Mouse (Mus musculus) adipocyte (in vitro differentiated cells): ENCODE measurements at regions not wholly inside any gene's neighbourhood (a gene's known extent, or its start where the extent isn't known, plus 50 kb on each side); places are given as distances from the start of the nearest gene placed in this dataset.

ENCODE experiments used
- DNase-seq: peaks from one replicate; pipeline ENCODE4 v3.0.0-alpha.2; 2016; ENCODE audit warnings: low spot score

- no peak for DNase-seq
These were observed 616.2 kb downstream of the Pdcd6ip start for GRCm38 (mm10) chr9:113091881-113092280.

DNA sequence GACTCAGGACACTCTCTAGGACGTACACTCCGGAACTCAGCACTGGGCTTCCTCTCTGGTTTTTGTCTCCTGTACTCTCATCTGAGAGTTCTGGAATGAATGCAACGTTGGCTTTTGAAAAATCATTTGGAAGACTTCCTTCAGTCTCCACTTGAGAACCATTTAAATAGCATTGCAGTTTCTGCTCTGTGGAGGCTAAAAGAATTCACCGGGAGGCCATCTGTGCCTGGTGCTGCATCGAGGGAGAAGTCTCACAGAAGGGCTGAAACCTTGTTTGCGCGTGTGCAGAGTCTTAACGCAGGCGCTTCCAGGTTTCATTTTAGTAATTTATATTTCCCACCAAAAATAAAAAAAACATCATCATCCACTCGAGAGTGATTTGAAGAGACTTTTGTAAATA is 620.3 kb downstream of the Pdcd6ip start:
- no peak for DNase-seq

DNA sequence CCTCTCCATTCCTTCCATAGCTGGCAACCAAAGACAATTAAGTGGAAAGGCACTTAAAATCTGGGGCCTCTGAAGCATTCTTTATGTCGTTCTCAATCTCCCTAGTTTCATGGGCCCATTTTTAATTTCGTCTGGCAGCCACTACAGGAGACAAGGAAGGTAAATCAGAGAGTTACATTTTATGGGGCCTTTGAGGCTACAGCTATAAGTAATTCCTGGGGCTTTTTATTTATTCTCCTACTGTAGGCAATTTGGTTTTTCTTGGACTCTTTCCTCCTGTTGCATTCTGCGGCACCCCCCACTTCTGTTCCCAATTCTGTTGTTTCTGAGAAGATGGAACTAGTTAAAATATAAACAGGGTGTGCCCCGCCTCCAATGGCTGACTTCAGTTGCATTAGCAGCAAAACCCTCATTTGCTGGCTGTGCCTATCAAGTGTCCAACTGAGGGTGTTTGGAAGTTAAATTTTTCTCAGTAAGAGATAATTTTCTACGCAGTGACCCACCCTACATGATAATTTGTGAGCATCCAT is 622.7 kb downstream of the Pdcd6ip start:
- DNase-seq = no peak

DNA sequence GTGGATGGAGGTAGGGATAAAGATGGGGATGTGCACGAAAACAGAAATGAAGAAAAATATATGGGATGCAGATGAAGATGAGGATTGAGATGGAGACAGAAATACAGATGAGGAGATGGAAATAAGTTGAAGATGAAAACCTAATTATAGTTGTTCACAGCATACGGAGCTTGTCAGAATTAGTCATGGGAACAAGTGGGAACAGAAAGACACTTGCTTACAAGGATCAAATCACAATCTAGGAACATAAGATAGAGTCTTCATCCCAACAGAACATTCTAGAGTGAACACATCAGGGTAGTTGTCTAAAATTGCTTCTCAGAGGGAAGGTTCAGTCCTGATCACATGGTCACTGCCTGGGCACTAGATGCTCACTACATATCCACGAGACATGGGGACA is 633.2 kb downstream of the Pdcd6ip start:
- no peak for DNase-seq

GRCm38 (mm10) chr9:113057415-113057814 is 650.6 kb downstream of the Pdcd6ip start:
- no peak for DNase-seq

DNA sequence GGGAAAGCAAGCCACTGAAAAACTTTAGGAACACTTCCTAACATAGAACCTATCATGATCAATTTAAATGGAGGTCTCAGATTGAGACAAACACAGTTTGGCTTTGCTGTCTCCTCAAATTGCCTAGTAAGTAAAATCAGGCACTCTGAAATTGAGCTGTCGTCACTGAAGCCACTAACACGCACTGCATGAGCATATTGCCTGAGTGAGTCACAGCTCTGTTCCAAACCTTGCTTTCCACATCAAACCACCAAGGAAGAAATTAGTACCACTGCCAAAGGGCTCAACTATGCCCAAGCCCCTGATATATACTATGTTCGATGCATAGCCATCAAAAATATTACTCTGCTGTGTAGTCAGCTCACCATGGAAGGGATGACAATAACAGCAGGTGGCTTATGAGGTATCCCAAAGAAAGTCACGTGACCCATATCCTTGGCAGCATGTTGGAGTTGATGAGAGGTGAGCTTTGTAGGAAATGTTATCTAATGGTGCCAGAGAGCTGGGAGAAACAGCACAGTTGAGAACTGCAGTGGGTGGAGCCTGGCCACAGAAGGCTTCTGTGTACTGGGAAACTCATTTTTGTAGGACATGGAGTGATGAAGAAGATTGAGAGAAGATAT is 663.4 kb downstream of the Pdcd6ip start:
- DNase-seq = no peak

DNA sequence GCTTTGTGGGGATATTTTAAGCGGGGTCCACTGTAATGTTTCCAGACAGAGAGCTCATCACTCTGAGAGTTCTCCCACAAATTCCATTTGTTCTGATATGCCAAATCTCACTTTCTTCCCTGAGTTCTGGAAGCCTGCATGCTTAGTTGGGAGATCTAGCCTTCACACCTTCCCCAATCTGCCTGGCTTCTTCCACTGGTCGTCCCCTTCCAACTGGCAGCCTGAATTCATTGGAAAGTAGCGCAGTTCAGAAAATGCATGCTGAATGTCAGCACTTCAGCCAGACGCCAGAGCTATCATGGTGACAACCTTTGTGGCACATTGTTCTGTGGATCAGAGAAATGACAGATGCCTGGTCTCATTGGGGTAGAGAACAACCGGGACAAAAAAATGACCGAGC is 667.2 kb downstream of the Pdcd6ip start:
- no peak for DNase-seq

GRCm38 (mm10) chr9:113033996-113034395 is 674.1 kb downstream of the Pdcd6ip start:
- DNase-seq = no peak

GRCm38 (mm10) chr9:113029091-113029490 is 679.0 kb downstream of the Pdcd6ip start:
- no peak for DNase-seq

DNA sequence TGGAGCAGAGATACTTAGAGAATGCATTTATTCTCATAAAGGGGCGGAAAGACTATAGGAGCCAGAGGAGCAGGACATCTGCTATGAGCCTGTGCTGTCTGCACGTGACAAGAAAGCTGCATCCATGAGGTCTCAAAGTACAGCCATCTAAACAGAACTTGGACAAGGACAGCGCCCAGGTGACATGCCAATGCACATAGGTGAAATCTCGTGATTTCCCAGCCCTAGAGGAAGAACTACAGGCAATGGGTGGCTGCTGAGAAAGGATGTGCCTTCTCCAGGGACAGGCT is 681.2 kb downstream of the Pdcd6ip start:
- DNase-seq = no peak

DNA sequence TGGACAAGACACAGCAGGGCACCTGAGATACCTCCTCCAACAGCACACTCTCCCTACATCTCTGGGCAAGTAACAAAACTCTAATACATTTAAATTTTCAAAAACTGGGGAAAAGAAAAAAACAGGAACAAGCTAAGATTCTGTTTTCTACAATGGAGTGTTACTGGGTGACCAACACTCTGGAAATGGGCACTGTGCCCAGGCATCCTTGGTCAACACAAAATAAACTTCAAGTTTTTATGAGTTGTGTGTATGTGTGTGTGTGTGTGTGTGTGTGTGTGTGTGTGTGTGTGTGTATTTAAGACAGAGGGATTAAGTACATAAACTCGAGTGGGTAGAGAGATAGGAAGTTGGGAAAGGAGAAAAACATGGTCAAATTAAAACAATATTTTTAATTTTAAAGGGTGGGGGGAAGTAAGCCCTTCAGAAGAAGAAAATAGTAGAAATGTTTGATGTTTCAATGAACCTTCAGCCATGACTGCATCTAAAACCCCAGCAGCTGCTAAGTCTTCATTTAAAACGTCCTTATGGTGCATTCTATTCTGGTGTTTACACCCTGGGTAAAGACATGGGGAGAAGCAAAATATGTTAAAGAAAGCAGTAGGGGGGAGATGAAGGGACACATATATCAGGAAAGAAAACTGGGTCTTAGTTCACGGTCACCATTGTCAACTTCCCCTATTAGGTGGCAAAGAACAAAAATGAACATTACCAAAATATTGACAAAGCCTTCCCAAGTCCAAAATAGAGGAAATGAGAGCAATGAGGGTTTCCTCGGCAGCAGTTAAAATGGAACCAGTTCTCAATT is 681.8 kb downstream of the Pdcd6ip start:
- DNase-seq = no peak

DNA sequence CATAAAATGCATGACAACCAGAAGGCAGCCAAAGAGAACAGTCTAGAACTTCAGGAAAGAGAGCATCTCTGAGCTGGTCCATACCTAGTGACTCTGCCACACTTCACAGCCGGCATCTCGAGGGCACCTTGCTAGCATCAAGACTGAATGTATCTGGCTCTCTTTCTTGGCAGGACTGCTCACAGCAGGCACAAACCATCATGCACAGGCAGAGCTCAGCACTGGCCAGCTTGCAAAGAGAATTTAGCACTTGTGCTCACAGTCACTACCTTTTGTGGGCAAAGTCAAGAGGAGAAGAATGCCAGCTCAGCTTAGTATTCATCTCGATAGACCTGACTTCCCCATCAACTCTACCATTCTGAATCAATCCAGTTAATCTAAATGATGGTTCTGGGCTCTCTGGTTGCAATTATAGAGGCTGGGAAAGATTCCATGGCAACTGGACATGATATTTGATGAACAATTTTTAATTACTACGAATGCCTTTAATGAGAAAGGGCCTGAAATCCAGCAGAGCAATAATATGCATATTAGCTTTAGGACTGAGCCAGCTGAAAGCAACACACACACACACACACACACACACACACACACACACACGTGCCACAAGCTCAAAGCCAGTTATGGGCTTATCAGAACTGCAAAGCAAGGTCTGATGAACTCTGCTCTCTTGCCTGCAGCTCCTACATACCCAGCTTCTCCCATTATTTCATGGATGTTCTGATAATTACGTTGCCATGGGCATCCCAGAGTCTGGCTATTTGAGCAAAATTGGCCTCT is 686.0 kb downstream of the Pdcd6ip start:
- DNase-seq = no peak

DNA sequence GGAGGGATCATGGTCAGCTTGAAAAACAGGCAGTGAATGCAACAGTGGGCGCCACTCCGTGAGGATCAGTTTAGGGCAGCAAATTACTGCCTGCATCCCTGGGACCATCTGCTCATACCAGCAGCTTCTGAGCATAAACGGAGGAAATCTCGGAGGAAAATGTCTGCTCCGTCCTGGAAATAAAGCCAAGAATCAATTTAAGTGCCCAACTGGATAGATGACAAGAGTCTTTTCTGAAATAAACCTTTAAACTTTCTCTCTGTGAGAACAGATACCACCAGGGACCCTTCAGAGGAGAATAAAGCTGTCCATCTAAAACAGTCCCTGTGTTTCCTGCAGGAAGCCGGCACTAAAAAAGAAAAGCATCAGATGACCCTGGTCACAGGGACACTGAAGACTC is 688.5 kb downstream of the Pdcd6ip start:
- no peak for DNase-seq

DNA sequence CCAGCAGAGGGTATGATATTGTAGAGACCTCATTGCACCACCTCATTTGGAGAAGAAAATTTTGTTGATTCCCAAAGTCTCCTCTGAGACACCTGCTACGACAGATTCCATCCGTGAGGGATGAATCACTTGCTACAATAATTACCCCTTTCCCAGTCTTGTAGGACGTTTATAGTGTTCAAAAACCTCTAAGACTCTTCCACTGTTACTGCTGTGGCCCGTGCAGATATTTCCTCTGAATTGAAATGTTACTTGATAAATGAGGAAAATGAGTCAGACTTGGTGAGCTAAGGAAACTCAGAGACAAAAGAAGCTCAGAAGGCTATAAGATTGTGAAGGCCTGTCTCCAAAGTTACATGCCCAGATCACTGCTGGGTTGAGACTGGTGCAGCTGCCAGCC is 700.0 kb downstream of the Pdcd6ip start:
- DNase-seq = no peak

DNA sequence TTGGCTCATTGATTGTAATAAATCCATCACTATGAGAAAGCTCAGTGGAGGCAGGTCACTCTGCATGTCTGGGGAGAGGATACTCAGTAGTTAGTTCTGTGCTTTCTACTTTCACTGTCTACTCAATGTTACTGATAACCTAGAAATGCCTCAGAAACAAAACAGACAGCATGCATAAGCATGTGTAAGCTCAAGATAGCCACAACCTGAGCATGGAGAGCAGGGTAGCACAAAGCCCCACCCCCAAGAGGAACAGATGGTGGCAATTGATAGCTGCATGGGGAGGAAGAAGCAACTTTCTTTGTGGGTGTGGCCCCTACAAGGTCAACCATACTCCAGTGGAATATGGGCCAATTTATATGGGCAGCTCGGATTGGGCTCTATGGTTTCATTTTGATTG is 711.9 kb downstream of the Pdcd6ip start:
- DNase-seq = no peak

- no peak for DNase-seq
These were observed 713.3 kb downstream of the Pdcd6ip start for GRCm38 (mm10) chr9:112994774-112995173.

DNA sequence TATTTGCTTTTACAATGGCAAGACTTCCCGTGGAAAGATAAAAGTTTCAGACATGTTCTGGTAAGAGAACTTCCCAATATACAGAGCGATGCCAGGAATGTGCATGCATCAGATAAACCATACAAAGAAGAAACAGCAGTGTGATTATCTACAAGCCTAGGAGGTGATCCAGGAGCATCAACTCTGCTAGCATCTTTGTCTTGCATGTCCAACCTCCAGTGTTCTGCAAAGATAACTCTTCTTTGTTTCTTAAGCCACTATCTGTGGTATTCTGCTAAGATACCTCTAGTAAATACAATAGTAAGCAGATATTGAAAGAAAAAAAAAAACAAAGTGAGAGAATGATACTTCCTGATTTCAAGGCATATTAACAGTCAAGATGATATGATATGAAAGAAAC is 714.4 kb downstream of the Pdcd6ip start:
- DNase-seq = no peak

DNA sequence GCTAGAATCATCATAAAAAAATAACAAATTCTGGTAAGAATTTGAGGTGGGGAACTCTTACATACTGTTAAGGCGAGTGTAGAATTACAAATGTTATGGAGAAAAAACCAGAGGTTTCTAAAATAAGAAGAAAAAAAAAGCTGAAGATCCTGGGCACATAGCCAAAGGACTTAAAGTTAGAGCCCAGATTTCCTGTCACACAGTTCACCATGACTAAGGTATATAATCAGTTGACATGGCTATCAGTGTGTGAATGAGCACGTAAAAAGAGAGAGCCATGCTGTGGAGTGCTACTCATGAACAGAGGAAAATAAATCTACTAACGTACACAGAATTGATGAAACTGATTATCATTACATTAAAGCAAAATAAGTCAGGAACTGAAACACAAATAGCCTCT is 715.1 kb downstream of the Pdcd6ip start:
- no peak for DNase-seq

- DNase-seq = no peak
These were observed 724.7 kb downstream of the Pdcd6ip start for GRCm38 (mm10) chr9:112983353-112983752.

- no peak for DNase-seq
These were observed 715.8 kb upstream of the Arpp21 start for GRCm38 (mm10) chr9:112951567-112951966.

DNA sequence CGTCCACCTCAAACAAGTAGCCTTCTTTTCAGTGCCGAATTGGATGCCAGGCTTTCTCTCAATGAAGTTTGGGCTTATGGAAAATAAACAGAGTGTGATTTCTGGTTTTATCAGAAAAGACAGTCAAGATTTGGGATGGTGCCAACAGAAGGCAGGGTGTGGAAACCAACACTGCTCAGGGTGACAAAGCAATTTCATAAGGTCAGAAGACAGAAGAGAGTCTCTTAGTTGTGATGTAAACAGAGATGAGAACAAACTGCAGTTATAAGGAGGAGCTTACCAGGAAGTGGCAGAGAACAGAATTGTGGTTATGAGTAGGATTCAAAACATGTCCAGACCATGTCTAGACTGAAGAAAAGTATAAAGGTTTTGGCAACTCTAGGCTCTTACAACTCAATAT is 714.3 kb upstream of the Arpp21 start:
- no peak for DNase-seq

GRCm38 (mm10) chr9:112938781-112939180 is 703.0 kb upstream of the Arpp21 start:
- DNase-seq = no peak
